Mouse (Mus musculus): ENCODE data around the gene Tsc22d3.
"Not testable (repeated sequence)": the region's sequence is repeated elsewhere in the genome, so short reads cannot be mapped to it uniquely, and the experiment has no call there.

Gene Tsc22d3

DNA sequence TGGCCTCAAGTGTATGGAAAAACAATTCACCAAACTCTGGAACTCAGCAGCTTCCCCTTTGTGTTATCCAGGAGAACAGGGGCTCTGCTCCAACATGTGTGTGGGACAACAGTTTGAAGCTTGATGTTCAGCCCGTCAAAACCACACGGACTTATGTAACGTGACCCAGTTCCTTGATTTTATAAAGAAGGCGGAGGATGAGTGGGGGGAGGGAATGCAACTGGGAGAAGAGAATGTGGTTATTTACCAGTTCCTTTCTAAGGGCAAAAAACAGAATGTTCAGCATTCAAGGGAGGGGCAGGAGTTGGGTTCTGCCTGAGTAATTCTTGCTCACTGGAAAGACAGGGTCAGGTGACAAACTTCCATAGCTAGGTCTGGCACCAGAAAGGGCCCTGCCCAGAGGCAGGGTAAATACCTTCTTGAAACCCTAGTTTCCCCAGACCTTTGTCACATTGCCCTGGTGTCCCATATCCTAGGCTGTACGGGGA, 71.3 kb downstream of the Tsc22d3 start:
- peak; percentile 25 for DNase-seq (ENCODE audit: inconsistent ontology term)

DNA sequence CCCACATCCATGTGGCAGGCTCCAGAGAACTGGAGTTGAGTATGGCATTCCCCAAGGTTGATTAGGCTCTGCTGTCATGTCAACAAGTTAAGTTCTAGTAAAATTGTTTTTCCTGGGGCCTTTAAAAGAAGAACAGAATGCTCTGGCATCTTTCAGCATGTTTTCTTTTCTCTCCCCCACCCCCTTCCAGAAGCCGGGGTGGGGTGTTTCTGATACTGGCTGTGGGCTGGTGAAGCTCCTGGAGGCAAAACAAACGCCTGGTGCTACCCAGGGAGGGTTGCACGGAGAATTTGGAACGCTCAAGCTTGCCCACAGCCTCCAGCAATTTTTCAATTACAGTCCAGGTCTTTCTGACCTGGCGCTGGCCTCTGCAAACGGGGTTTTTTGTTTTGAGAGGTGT, 73.2 kb downstream of the Tsc22d3 start:
- no peak for DNase-seq (ENCODE audit: inconsistent ontology term)

DNA sequence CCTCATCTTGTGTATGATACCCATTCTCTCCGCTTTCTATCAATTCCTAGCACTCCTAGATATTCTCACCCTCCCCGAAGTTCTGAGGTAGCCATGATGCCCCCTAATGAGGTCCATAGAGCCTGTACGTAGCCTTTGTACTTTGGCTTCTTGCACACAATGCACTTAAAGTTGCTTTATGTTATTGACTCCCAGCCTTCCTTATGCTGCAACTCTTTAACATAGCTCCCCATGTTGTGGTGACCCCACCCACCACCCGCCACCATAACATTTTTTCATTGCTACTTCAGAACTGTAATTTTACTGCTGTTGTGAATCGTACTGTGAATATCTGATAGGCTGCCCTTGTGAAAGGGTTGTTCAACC, 74.2 kb downstream of the Tsc22d3 start:
- DNase-seq (ENCODE audit: inconsistent ontology term): no peak

DNA sequence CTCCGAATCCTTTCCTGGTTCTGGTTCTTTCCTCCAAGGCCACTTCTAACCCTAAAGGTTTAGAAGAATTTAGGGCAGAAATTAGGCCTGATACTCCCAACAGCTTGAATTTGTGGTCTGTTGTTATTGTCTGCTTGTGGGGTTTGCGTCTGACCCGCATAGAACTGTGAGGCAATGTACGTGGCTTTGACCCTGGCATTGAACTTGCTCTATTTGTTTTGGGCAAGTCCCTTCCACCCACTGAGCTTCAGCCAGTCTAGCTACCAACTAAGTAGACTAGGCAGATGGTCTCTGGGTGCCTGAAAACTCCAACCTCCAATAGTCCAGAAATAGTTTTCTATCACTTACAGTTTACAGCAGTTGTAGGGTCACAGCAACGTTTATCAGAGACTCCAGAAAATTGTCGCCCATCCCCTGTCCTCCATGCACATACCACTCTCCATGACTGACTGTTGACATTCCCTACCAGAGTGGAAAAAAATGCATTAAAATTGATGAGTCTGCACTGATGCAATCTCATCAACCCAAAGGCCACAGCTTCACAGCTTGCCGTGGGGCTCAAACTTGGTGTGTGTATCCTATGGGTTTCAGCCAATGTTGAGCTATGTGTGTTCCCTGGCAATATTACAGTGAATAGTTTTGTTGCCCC, 74.7 kb downstream of the Tsc22d3 start:
- no peak for DNase-seq (ENCODE audit: inconsistent ontology term)

DNA sequence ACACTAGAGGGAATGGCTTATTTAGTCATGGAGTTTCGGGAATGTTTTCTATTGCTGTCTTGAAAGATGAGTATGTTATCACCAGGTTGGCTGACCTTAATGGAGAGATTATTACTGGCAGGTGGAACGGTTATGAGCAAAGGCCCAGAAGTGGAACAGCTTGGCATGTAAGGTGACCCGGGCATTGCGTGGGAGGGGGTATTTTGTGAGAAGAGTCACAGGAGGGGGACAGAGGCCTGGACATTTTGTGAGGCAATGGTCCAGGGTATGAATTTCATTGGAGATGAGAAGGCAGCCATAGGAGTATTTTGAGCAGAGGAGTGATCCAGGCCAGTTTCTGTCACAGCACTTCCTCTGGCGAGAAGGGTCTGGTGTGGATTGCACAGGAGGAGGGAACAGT, 76.2 kb downstream of the Tsc22d3 start:
- DNase-seq (ENCODE audit: inconsistent ontology term): no peak

DNA sequence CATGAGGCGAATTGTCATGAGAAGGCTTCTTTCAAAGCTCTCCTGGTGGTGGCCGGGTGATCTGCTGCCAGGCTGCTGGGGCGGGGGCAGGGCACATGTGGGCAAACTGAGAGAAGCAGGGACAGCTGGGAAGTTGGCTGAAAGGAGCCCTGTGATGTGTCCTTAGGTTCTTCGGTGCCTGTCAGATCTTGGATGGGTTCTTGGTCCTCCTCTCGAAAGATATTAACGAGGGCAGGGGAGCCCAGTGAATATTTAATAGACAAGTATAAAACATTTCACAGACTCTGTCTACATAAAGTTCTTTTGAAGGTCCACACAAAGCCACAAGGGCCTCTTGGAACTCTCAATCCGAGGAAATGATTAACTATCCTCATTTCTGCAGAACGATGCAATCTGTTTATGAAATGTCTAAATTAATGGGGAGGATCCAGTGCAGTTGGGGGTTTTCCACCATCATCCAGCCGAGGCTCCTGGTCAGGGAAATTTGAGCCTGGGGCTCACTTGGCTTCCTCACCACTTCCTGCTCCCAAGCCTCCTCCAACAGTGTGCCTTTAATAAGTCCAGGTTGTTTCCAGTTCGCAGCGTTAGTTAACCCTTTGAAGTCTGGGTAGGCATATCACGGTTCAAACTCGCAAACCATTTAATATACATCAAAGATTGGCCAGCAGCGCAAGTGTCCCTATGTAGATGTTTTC, 78.2 kb downstream of the Tsc22d3 start:
- DNase-seq (ENCODE audit: inconsistent ontology term): no peak

DNA sequence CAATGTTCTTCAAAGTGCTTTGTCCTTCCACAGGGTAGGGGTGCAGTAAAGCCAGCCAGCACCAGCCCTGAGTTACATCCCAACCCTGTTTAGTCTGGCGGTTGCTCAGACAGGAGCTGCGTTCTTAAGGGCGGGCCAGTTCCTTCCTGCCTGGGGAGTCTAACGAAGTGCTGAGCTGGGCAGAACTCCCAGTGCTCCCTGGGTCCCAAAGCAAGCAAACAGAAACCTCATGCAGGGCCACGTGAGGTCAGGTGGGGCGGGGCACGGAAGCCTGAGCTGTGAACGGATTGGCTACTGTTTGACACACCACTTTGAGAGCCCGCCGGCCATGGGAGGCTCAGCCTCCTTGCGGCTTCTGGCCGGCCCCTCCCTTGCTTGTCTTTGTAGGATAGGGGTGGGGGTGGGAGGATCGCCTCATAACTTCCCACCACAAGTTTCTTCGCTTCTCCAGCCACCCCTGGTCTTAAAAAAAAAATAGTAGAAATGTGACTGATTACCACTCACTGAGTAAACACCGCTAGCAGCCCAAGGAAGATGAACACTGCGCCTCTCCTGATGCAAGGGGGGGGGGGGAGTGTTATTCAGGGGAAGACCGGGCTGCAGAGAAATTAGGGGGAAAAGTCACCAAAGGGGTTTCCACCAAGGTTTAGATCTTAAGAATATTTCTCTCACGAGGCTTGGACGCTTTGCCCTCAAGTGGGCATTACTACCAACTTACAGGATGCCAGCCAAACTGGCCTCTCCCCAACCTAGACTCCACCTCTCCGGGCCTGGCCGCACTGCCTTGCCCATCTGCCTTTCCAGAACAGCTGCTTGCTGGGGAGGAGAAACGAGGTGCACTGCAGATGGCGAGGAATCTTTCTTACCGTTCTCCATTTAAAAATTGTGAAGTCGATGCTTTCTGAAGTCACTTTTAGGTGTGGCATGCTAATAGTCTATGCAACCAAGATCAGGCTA, 80.0 kb downstream of the Tsc22d3 start:
- DNase-seq (ENCODE audit: inconsistent ontology term): peak; percentile 94

DNA sequence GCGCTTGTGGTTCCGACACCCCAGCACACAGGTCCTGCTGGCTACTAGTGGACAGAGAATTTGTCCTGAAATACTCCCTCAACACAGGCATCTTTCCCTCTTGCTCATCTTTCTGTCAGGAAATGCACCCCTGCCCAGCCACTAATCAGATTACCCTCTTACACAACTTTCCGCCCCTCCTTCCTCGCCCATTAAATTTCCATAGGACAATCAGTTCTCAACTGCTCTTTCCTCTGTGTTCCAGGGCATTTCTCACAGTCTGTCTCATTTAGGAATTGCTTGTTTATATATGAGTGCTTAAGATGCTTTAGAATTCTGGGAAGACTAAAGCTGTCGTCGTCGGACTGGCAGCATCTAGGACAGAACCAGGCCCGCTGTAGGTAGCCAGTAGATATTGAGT, 82.1 kb downstream of the Tsc22d3 start:
- no peak for DNase-seq (ENCODE audit: inconsistent ontology term)

DNA sequence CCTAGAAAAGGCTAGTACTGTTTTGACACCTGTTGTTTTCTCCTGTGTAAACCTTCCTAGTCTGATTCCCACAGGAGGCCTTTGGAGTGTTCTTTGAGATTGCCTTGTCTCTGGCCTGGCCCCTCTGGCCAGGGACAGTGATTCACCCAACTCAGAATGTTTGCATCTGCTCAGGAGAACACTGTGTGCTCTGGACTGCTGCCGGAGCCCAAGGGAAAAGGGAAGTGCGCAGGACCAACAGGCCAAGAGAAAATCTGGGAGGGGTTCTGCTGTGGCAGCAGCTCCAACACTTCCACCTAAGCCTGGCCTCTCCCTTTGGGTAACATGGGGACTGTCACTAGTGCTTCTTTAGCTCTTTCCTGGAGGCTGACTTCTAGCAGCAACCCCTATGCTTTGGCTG, 87.1 kb downstream of the Tsc22d3 start:
- no peak for DNase-seq (ENCODE audit: inconsistent ontology term)

DNA sequence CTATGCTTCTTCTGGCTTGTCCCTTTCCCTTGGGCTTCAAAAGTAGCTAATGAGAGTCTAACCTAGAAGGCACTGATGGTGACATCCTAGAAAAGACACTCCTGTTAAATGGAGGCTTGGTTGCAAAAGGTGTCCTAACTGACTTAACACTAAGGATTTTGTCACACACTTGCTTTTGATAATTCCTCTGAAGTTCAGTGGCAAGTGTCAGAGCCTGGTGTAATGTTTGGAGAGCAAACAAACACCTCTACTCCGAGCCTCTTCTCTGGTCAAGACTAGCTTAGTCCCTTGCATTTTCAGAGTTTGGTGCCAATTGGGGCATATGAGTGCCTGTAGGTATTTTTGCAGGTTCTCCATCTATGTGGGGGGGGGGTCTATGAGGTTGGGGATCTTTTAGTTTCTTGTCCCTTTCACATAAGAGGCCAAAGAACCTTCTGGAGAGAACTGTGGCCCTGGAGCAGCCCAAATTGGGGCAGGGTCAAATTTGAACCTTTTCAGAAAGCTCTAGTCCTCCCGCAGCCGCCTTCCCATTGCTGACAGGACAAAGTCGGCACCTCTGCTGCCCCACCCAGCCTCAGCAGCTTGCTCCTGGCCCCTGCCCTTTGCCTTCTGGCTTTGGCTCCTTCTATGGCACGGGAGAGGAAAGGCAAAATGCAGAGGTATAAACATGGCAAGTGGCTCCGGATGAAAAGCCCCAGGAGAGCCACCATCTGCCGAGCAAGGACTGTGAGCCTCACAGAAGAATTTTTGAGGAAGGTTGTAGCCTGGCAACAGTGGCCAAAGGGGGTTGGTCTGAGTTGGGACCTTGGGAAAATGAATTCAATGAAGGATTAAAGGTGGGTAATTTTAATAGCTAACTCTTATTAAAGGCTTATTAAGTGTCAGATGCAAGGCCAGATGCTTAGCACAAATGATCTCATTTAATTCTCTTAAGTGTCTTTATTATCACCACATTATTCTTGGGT, 88.5 kb downstream of the Tsc22d3 start:
- DNase-seq (ENCODE audit: inconsistent ontology term): no peak

DNA sequence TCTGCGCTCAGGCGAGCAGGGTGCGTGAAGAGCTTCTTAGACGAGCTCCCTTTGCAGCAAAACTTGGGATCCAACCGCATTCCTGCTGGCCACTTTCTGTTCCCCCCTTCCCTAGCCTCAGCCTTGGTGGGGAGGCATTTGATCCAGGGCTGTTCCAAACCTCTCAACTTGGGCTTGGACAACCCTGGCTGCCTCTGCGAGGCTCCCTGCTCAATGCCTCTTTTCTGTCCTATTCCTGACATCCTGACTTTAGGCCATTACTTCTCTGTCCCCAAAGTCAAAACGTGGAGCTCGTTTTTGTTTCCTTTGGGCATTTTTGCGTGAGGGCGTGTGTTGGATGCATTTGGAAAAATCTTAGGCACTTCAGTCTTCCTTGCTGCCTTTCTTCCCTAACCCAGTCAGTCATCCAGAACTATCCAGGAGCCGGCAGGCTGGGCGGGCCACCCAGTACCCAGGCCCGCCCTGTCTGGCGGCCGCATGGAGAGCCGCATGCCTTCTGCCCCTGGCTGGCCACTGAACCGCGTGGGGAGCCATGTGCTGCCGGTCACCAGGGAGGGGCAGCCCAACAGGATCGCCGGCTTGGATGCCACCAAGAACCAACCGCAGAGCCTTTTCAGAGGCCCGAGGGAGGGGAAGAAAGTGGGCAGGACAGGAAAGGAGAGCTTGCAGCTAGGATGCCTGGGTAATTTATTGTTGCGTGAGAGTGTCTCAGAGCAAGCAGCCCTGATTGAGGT, 89.6 kb downstream of the Tsc22d3 start:
- peak; percentile 90 for DNase-seq (ENCODE audit: inconsistent ontology term)

DNA sequence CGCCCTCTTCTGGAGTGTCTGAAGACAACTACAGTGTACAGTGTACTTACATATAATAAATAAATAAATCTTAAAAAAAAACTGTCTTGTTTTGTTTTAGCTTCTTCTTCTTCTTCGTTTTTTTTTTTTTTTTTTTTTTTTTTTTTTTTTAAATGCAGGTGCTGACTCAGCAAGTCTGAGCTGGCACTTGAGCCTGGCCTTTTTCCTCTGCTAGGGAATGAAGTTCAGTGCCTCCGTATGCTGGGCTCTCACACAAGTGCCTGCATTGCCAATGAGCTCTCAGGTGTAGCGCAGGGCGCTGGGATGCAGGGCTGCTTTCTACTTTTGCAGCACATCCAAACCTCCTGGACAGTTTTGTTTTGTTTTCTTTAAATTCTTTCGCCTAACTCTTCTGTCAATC, 90.6 kb downstream of the Tsc22d3 start:
- no peak for DNase-seq (ENCODE audit: inconsistent ontology term)

DNA sequence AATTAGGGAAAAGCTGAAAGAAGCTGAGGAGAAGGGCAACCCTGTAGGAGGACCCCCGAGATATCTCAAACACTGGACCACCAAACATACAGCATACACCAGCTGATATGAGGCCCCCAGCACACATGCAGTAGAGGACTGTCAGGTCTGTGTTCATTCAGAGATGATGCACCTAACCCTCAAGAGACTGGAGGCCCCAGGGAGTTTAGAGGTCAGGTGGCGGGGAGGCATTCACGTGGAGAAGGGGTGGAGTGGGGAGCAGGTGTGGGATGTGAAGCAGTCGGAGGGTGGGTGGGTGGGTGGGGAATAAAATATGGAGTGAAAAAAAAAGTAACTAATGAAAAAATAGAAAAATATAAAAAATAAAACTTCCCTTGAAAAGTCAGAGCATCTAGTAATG, 91.7 kb downstream of the Tsc22d3 start:
- not testable (repeated sequence) for DNase-seq (ENCODE audit: inconsistent ontology term)

DNA sequence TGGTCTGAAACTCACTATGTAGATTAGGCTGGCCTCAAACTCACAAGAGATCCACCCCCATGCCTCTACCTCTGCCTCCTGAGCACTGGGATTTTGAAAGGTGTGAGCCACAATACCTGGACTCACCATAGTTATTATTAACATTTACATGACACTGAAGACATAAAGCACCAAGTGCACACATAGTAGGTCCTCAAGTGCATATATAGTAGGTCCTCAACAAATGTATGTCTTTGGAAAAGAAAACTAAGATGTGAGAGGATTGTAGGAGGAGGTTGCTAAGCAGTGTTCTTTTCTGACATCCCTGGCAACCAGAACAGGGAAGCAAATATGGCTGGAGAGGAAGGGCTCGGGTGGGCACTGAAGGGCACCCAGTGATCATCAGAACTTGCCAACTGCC, 93.1 kb downstream of the Tsc22d3 start:
- no peak for DNase-seq (ENCODE audit: inconsistent ontology term)

DNA sequence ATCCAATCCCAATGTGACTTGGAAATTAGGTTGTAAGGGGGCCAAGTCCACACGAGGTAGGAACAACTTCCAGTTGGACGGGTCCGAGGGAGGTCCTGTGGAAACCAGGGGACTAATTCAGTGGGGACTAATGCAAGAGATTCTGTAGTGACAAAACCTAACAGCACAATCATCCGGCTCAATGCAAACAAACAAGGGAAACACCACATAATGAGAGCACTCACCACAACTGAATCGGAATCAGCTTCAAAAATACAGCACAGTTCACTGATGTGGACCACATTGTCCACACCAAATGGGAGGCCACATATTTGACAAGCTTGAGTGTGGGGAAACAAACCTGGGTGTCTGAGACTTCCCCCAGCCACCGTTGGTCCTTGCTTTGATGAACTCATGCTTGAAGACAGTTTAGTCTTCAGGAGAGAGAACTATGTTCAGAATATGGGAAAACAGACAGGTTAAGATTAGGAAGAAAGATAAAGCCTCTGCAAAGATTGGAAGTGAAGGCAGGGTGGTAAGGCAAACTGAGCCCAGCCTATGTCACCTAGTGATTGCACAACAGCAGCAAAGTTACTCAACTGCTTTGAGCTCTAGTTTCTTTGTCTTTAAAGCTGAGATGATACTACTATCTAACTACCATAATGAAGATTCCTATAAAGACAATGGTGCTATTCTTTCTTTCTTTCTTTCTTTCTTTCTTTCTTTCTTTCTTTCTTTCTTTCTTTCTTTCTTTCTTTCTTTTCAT, 93.9 kb downstream of the Tsc22d3 start:
- peak; percentile 40 for DNase-seq (ENCODE audit: inconsistent ontology term)

DNA sequence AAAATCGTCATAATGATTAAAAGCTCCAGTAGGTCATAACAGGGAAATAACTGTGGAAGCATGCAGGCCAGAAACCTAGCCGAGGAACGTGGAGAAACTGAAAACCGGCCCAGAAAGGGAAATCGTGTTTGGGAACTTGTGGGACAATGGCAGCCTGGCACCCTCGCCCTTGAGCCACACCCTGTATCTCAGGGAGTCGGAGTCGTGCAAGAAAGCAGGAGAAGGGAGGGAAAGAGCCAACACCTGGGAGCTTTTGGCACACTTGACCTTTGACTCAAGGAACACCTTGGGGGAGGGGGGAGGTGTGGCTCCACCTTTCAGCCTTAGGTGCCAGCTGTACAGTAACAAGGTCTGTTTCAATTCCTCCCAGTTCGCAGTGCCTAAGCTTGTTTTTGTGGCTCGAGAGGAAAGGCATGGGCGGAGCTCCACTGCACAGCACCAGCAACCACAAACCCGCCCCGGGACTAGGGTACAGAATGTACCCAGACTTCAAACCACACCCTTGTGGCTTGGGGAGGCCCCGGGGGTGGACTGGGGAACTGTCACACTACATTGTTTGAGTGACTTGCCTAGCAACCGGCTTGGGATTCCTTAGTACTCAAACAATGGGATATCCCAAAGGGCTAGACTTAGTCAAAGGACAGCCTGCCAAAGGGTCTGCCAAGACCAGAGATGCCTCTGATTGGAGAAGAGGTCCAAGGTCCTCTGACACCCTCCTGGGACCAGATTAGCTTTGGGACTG, 94.8 kb downstream of the Tsc22d3 start:
- peak; percentile 83 for DNase-seq (ENCODE audit: inconsistent ontology term)

DNA sequence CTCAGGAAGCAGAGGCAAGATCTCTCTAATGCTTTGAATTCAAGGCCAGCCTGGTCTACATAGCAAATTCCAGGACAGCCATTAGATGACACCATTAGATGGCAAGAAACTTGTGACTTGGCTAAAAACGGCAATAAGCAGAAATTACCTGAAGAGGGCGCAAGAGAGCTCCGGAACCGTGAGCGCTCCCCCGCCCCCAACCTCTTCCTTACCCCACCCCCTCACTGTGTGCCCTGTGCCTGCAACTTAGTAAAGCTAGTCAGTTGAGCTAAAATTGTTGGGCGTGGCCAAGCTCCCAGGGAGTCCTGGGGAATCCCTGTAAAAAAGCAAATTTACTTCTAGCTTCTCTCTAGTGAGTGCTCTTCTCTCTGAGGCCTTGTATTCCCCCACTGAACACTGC, 96.6 kb downstream of the Tsc22d3 start:
- DNase-seq (ENCODE audit: inconsistent ontology term): peak; percentile 23

DNA sequence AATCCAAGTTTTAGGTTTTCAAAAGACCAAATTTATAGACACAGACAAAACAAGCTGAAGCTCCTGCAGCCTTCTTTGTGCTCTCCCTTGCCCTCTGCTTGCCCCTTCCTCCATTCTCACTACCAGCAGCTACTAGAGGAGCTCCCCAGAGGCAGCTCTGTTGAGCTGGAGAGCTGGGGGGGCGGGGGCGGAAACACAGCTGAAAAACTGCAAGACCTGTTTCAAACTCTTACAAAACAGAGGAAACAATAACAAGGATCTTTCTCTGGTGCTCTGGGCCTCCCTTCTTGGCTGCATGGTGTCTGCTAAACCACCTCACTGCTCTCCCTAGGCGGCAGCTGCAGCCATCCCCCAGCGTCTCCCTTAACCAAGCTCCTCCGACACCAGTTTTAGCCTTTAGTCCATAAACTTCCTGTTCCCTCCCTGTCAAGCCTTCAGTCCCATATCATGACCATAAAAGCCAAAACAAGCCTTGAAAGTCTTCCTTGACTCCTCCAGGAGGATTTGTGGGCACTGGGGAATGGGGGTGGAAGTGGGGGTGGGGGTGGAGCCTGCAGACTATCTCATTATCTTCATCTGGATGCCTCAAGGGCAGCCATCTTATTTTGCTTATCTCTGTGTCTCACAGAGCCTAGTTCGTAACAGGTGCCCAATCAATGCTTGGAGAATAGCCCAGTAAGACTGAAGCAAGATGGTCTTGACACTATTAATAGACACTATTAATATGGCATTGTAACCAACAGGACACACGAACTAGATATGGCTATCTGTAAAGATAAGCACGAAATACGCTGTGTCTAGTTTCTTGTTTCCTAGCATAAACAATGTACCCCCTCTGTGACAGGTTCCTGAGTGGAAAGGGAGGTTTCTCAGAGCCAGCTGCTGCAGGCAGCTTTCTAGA, 98.8 kb downstream of the Tsc22d3 start:
- no peak for DNase-seq (ENCODE audit: inconsistent ontology term)
